Mouse (Mus musculus) E14TG2a.4 (cell line): ENCODE results near the gene Urad.

ENCODE experiments used
- CTCF ChIP-seq: conservative IDR thresholded peaks from 2 replicates; pipeline ENCODE4 v1.5.1; 2014; ENCODE audit warnings: low read length
- NANOG ChIP-seq: IDR thresholded peaks from 2 replicates; pipeline ENCODE4 v1.6.1; 2014; ENCODE audit warnings: borderline replicate concordance, low read length, mixed read lengths
- POU5F1 ChIP-seq: IDR thresholded peaks from 2 replicates; pipeline ENCODE4 v1.6.1; 2014; ENCODE audit warnings: low read length, borderline replicate concordance

GRCm38 (mm10) chr5:147370276-147370675, 48.0 kb upstream of the Urad start:
- TF ChIP-seq CTCF (no peak), POU5F1 (no peak), NANOG (no peak)
